Mouse (Mus musculus) stomach, embryonic 14.5 days (tissue): Measurements from ENCODE around the gene Gm20388. TPM values are rescaled to one million over a fixed set of nuclear protein-coding genes. Genes with fewer than 3 reads are reported as not detected.

Experiments
- ATAC-seq: fragments of 200-750 bp; cut with Nextera tagmentation; 2 replicates; pipeline ENCODE4 v1.8.0; 2017; ENCODE audit warnings: low read depth, moderate TSS enrichment; ENCODE audit not compliant: insufficient number of reproducible peaks, insufficient read depth, low FRiP score
- H3K27ac ChIP-seq: fragments of 300-500 bp; sonication (generic); 2 replicates; pipeline ENCODE4 v1.5.1; 2014; ENCODE audit warnings: mild to moderate bottlenecking, low read length, moderate library complexity, mixed read lengths
- H3K27me3 ChIP-seq: fragments of 300-500 bp; sonication (generic); 2 replicates; pipeline ENCODE4 v1.6.1; 2014; ENCODE audit warnings: low read length, control low read depth, mixed read lengths; ENCODE audit not compliant: control insufficient read depth, insufficient read depth
- H3K36me3 ChIP-seq: fragments of 300-500 bp; sonication (generic); 2 replicates; pipeline ENCODE4 v1.6.1; 2014; ENCODE audit warnings: mild to moderate bottlenecking, control low read depth, low read length, moderate library complexity, mixed read lengths; ENCODE audit not compliant: control insufficient read depth, insufficient read depth
- H3K4me1 ChIP-seq: fragments of 300-500 bp; sonication (generic); 2 replicates; pipeline ENCODE4 v1.6.1; 2014; ENCODE audit warnings: low read length, control low read depth, mixed read lengths; ENCODE audit not compliant: control insufficient read depth, insufficient read depth
- H3K4me2 ChIP-seq: fragments of 300-500 bp; sonication (generic); replicated peaks from 2 replicates; pipeline ENCODE4 v1.6.1; 2014; ENCODE audit warnings: low read depth, low read length, control low read depth
- H3K4me3 ChIP-seq: fragments of 300-500 bp; sonication (generic); 2 replicates; pipeline ENCODE4 v1.5.1; 2014; ENCODE audit warnings: low read depth, low read length, control low read depth
- H3K9ac ChIP-seq: fragments of 300-500 bp; sonication (generic); replicated peaks from 2 replicates; pipeline ENCODE4 v1.6.1; 2014; ENCODE audit warnings: low read depth, mild to moderate bottlenecking, control low read depth, low read length, moderate library complexity, mixed read lengths
- H3K9me3 ChIP-seq: fragments of 300-500 bp; sonication (generic); 2 replicates; pipeline ENCODE4 v1.6.1; 2016; ENCODE audit warnings: low read depth, low read length, control low read depth; ENCODE audit not compliant: control insufficient read depth
- WGBS: fragments of 180-500 bp; shearing (Covaris S2); extraction: QIAGEN DNeasy Blood & Tissue Kit; methylation state at CpG from one replicate; pipeline ENCODE4 v1.1.7; 2014; 5-methylcytosine and 5-hydroxymethylcytosine counted together
- polyA plus RNA-seq: library from polyadenylated mRNA; unstranded; fragments of >200 nt; fragmentation: Nextera tagmentation; extraction: Ambion mirVana; gene quantifications from 2 replicates; pipeline ENCODE4 v1.2.1, GENCODE M21; 2014

The Gm20388 gene
- polyA plus RNA-seq, 1 experiment from 2014 or later: 11.4 TPM

DNA sequence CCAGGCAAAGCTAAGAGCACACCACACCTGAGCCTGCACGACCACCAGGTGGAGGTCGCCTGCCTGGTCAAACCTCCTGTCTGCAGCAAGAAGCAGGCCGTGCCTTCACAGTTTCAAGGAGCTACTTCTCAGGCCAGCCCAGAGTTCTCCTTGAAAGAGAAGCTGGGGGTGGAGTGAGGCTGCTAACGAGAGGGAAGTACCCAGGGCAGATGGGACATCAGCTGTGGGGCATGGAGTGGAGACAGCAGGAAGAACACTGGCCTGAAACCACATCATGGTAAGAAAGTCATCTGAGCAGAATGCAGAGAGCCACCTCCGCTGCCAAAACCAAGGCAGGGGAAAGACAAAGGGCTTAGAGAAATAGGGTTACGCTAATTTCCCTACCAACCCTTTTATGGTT, 753.9 kb downstream of the Gm20388 start:
- Histone ChIP-seq H3K27ac (no peak overlapping the region), H3K4me3 (no peak overlapping the region), H3K4me1 (peaks cover 26% of the 10 kb centered on the region), H3K36me3 (no peaks in the 10 kb centered on the region), H3K27me3 (no peaks in the 10 kb centered on the region), H3K9ac (no peak overlapping the region), H3K9me3 (no peaks in the 10 kb centered on the region), H3K4me2 (no peak overlapping the region)
- WGBS: 79% methylated on average over 6 of the region's 6 CpGs
- no peak for ATAC-seq

- Histone ChIP-seq H3K27ac (no peak overlapping the region), H3K4me2 (peak overlapping the region; percentile 87; the same call in 1 of the 2 replicates), H3K9ac (no peak overlapping the region), H3K4me1 (peaks cover 26% of the 10 kb centered on the region), H3K36me3 (peaks cover 5% of the 10 kb centered on the region; the same call in 1 of the 2 replicates), H3K27me3 (no peaks in the 10 kb centered on the region), H3K4me3 (no peak overlapping the region; the same call in 1 of the 2 replicates), H3K9me3 (no peaks in the 10 kb centered on the region)
- 84% methylated on average over 3 of the region's 3 CpGs for WGBS
- ATAC-seq: no peak
Observed at GRCm38 (mm10) chr8:120665726-120666455, 755.2 kb downstream of the Gm20388 start.

- Histone ChIP-seq H3K4me3 (peak overlapping the region; percentile 98), H3K36me3 (peaks cover 13% of the 10 kb centered on the region), H3K27ac (peak overlapping the region; percentile 85; the same call in 1 of the 2 replicates), H3K27me3 (no peaks in the 10 kb centered on the region), H3K9ac (peak overlapping the region; percentile 95), H3K9me3 (no peaks in the 10 kb centered on the region), H3K4me1 (peaks cover 26% of the 10 kb centered on the region), H3K4me2 (peak overlapping the region; percentile 87)
- 2% methylated on average over 17 of the region's 17 CpGs for WGBS
- no peak for ATAC-seq
Observed at GRCm38 (mm10) chr8:120666807-120667470, 756.3 kb downstream of the Gm20388 start.

DNA sequence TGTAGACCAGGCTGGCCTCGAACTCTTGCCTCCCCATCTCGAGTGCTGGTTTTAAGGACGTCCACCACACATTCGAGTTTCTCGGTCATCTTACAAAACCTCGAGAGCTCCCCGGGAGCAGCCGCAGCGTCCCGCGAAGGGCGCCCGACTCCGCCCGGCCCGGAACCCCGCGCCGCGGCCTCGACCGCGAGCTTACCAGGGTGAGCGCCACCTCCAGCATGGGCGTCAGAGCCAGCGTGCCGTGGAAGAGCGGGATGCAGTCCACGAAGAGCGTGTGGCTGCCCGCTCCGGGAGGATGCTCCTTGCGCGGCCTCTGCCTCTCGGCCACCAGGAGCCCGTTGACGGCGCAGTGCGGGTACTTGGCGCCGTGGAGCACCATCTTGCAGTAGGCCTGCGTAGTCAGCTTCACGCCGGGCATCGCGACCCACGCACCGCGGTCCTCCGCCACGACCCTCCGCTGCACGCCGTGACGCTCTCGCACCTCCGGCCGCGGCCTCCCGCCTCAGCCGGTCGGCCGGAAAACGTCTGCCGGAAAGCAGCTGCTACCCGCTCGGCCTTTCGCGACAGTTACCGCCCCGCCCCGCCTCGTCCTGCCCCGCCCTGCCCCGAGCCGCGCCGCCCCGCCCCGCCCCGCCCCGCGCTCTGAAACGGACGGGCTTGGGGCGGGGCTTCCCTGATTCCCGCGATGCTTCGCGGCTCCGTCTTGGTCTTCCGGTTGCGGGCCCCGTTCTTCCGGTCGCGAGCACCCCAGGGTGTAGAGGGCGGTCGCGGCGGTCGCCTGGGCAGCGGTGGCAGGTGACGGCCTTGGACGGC, 757.1 kb downstream of the Gm20388 start, which contains the start of the genes Gm27021 and Cox4i1:
Gene Gm27021, minus strand, starts transcription at position 519 of the 813 bp plus-strand sequence.
Gene Cox4i1, plus strand, starts transcription at position 662 of the 813 bp plus-strand sequence.
- H3K27me3 ChIP-seq: no peaks in the 10 kb centered on the region
- WGBS: under 1% methylated on average over 105 of the region's 105 CpGs
- H3K4me1 ChIP-seq: peaks cover 26% of the 10 kb centered on the region
- ATAC-seq: peak; percentile 91
- peak within 1 kb of the TSS; percentile 85 for H3K27ac ChIP-seq
- H3K36me3 ChIP-seq: peaks cover 22% of the 10 kb centered on the region
- H3K9ac ChIP-seq: peak within 1 kb of the TSS; percentile 95
- peak within 1 kb of the TSS; percentile 88 for H3K4me2 ChIP-seq
- H3K4me3 ChIP-seq: peak within 1 kb of the TSS; percentile 98
- no peaks in the 10 kb centered on the region for H3K9me3 ChIP-seq

GRCm38 (mm10) chr8:120668374-120668905, 757.8 kb downstream of the Gm20388 start, which contains the start of gene Emc8:
Gene Emc8 (minus strand): TSS chr8:120668573.
- no peaks in the 10 kb centered on the region for H3K9me3 ChIP-seq
- H3K36me3 ChIP-seq: peaks cover 28% of the 10 kb centered on the region
- H3K4me1 ChIP-seq: peaks cover 26% of the 10 kb centered on the region
- peak within 1 kb of the TSS; percentile 88 for H3K4me2 ChIP-seq
- H3K27me3 ChIP-seq: no peaks in the 10 kb centered on the region
- H3K27ac ChIP-seq: peak within 1 kb of the TSS; percentile 85
- under 1% methylated on average over 51 of the region's 51 CpGs for WGBS
- peak within 1 kb of the TSS; percentile 98 for H3K4me3 ChIP-seq
- H3K9ac ChIP-seq: peak within 1 kb of the TSS; percentile 95
- ATAC-seq: no peak; the same call in 1 of the 2 replicates

- H3K9ac ChIP-seq: no peak overlapping the region
- no peak for ATAC-seq
- WGBS: 58% methylated on average over 6 of the region's 6 CpGs
- no peak overlapping the region for H3K4me3 ChIP-seq
- H3K27me3 ChIP-seq: no peaks in the 10 kb centered on the region
- peaks cover 37% of the 10 kb centered on the region for H3K36me3 ChIP-seq
- H3K4me1 ChIP-seq: peaks cover 10% of the 10 kb centered on the region
- H3K9me3 ChIP-seq: no peaks in the 10 kb centered on the region
- no peak overlapping the region for H3K27ac ChIP-seq
- H3K4me2 ChIP-seq: no peak overlapping the region
Observed at GRCm38 (mm10) chr8:120671775-120672174, 761.1 kb downstream of the Gm20388 start.

GRCm38 (mm10) chr8:120672626-120673229, 762.1 kb downstream of the Gm20388 start:
- H3K9me3 ChIP-seq: no peaks in the 10 kb centered on the region
- WGBS: 89% methylated on average over 16 of the region's 16 CpGs
- no peak overlapping the region for H3K27ac ChIP-seq
- ATAC-seq: no peak
- no peak overlapping the region for H3K9ac ChIP-seq
- H3K27me3 ChIP-seq: no peaks in the 10 kb centered on the region
- no peak overlapping the region for H3K4me3 ChIP-seq
- peaks cover 37% of the 10 kb centered on the region for H3K36me3 ChIP-seq
- no peak overlapping the region for H3K4me2 ChIP-seq
- H3K4me1 ChIP-seq: peaks cover 6% of the 10 kb centered on the region
